Mouse (Mus musculus) adrenal gland, postnatal 25 days (tissue): Measurements from ENCODE around the gene Galnt10. TPM values are rescaled to one million over a fixed set of nuclear protein-coding genes. Genes with fewer than 3 reads are reported as not detected.
A peak's percentile ranks its signal among the peaks of the same experiment; 100 is the strongest.
"Not testable (repeated sequence)": the region's sequence is repeated elsewhere in the genome, so short reads cannot be mapped to it uniquely, and the experiment has no call there.

Experiments used
- DNase-seq: peaks from one replicate; pipeline ENCODE4 v3.0.0; 2021; ENCODE audit warnings: mixed read lengths
- total RNA-seq: library from RNA; stranded (reverse); gene quantifications from 2 replicates; pipeline ENCODE4 v1.2.3, GENCODE M21; 2021

Gene Galnt10
- total RNA-seq, 1 experiment from 2014 or later: 55.6 TPM

GRCm38 (mm10) chr11:57790866-57791535 is 145.8 kb downstream of the Galnt10 start:
- no peak for DNase-seq

DNA sequence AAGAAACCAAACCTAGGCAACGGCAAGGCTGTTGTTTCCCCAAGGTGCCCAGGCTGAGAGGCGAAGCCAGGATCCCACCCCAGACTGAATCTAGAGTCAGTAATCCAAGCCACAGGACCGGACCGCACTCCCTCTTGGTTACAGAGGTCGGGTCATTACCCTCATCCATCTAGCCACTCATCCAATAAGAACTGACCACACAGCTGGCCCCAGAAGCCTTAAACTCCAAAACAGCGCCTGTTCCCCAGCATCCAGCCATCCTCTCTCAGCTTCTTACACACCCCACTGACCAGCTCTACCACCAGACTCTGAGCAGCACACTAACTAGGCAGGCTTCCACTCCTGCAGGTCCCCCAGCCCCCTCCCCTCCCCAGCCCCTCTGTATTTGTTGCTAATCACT is 149.8 kb downstream of the Galnt10 start:
- DNase-seq: no peak

DNA sequence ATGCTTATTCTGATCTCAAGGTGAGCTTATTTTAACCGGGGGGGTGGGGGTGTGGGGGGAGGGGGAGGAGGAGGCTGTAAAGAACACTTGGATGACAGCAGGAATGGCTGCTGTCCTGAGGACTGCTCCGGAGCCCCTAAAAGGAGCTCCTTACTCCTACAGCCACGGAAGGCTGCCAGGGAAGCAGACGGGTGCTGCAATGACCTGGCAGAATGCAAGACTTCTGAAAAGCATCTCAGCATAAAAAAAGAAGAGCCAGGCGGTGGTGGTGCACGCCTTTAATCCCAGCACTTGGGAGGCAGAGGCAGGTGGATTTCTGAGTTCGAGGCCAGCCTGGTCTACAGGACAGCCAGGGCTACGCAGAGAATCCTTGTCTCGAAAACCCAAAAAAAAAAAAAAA is 152.6 kb downstream of the Galnt10 start:
- DNase-seq: no peak

- no peak for DNase-seq
Observed at GRCm38 (mm10) chr11:57799456-57799855, 154.2 kb downstream of the Galnt10 start.

- no peak for DNase-seq
Observed at GRCm38 (mm10) chr11:57800266-57800951, 155.2 kb downstream of the Galnt10 start.

GRCm38 (mm10) chr11:57800971-57801765 is 155.9 kb downstream of the Galnt10 start, which contains the start of gene Sap30l:
Sap30l (plus strand) TSS chr11:57801637.
- DNase-seq: peak; percentile 98

- DNase-seq: peak; percentile 71
Observed at GRCm38 (mm10) chr11:57801766-57802510, 156.7 kb downstream of the Galnt10 start.

GRCm38 (mm10) chr11:57802511-57802870 is 157.2 kb downstream of the Galnt10 start:
- peak; percentile 39 for DNase-seq

DNA sequence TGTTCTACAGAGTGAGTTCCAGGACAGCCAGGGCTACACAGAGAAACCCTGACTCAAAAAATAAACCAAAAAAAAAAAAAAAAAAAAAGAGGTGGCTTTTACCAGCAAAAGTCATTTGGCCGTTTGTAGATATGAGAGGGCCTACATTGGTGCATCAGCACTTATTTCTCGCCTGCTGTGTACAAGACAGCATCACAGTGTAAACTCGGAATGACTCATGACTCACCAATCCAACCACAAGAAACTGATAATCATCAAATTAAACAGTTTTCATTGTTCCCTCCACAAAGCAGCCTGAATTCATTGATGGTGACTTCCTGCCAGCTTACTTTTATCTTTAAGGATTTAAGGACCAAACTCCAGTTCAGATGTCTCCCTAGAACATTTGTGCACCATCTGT is 159.8 kb downstream of the Galnt10 start:
- no peak for DNase-seq

- DNase-seq: no peak
Observed at GRCm38 (mm10) chr11:57809017-57809731, 163.9 kb downstream of the Galnt10 start.

DNA sequence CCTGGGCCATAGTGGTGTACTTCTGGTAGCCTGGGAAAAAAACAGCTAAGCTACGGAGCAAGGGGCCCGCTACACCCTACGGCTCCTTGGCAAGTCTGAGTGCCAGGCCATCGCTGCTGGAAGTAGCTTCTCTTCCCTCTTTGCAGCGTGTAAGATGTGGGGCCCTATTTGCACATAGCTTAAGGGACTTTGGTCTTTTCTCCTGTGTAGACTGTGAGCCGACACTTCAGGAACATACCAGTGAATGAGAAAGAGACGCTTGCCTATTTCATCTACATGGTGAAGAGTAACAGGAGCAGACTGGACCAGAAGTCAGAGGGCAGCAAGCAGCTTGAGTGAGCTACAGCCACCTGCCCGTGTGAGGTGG is 164.5 kb downstream of the Galnt10 start:
- no peak for DNase-seq

GRCm38 (mm10) chr11:57811006-57811405 is 165.8 kb downstream of the Galnt10 start:
- no peak for DNase-seq

- DNase-seq: no peak
Observed at GRCm38 (mm10) chr11:57812212-57812611, 167.0 kb downstream of the Galnt10 start.

GRCm38 (mm10) chr11:57813641-57814040 is 168.4 kb downstream of the Galnt10 start:
- DNase-seq: no peak

GRCm38 (mm10) chr11:57818189-57818588 is 172.9 kb downstream of the Galnt10 start:
- DNase-seq: no peak

DNA sequence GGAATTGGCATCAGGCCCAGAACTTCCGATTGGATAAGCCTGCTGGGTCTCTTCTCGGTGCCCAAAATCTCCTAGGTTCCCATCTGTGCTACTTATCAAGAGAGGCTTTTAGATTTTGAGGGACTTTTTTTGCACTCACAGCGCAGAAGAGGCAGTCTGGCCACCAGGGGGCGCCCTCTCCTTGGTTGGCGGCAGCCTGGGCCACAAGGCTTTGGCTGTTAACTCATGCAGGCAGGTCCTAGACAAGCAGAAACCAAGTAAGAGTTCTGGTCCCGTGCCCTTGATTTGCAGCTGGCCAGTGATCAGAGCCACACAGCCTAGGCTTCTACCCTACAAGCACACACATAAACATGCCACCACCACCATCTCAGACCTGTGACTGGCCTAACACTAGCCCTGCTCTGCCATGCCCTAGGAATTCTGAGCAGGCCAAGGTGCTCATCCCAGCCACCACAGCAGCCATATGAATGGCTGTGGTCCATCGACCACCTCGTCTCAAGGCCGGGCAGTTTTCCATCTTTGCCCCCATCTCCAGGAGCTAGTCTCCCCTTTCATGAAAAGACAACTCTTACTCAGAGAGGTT is 174.8 kb downstream of the Galnt10 start:
- peak; percentile 94 for DNase-seq

GRCm38 (mm10) chr11:57823159-57823558 is 177.9 kb downstream of the Galnt10 start:
- not testable (repeated sequence) for DNase-seq

- DNase-seq: no peak
Observed at GRCm38 (mm10) chr11:57823714-57824113, 178.5 kb downstream of the Galnt10 start.

DNA sequence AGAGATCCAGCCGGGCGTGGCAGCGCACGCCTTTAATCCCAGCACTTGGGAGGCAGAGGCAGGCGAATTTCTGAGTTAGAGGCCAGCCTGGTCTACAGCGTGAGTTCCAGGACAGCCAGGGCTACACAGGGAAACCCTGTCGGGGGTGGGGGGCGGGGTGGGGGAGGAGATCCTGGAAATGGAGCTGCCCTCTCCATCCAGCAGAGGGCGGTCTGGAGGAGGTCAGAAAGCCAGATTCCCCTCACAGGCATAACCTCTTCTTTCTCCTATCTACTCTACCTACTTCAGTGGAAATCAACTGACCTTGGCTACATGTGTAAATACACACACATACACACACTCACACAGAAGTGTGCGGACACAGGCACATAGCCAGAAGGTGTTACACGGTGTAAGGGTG is 180.0 kb downstream of the Galnt10 start:
- not testable (repeated sequence) for DNase-seq

GRCm38 (mm10) chr11:57827048-57827914 is 182.0 kb downstream of the Galnt10 start:
- no peak for DNase-seq
